Mouse (Mus musculus): ENCODE data around the gene Ccdc62. TPM values are rescaled to one million over a fixed set of nuclear protein-coding genes. Genes with fewer than 3 reads are reported as not detected.
A peak's percentile ranks its signal among the peaks of the same experiment; 100 is the strongest.

The Ccdc62 gene
- total and polyA plus RNA-seq, 2 experiments from 2014 or later: 3.7 TPM

DNA sequence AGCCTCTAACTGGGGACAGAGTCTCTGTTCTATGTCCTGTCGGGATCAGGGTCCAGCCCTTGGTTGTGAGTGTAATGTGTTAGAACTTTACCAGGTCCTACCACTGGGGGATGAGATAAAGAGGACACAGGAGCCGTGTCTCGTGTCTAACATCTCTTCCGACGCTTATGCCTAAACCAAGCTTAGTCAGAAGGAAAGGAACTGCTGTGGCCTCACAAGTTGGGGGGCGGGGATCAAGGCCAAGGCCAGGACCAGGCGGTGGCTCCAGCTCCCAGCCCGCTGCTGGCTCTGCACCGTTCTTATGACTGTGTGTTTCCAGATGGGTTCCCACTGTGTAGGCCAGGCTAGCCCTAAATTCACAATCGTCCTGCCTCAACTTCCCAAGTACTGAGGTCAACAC, 82.4 kb downstream of the Ccdc62 start:
- Histone ChIP-seq H3K27me3 (ENCODE audit: insufficient read depth, low read length) (no peaks in the 10 kb centered on the region), H3K27ac (ENCODE audit: low read depth, low read length) (0 out of 2 replicates have a peak overlapping the region, but pooled peaks have one; percentile 60), H3K9me3 (ENCODE audit: low read length) (no peaks in the 10 kb centered on the region), H3K9ac (no peak overlapping the region), H3K36me3 (ENCODE audit: insufficient read depth) (peaks cover 25% of the 10 kb centered on the region), H3K4me3 (ENCODE audit: low read depth, low read length) (no peak overlapping the region), H3K4me2 (ENCODE audit: low read depth) (no peak overlapping the region), H3K4me1 (ENCODE audit: insufficient read depth) (peaks cover 28% of the 10 kb centered on the region)
- 84% methylated on average over 10 of the region's 10 CpGs for WGBS
- 0 out of 2 replicates have a peak, but pooled peaks have one; percentile 7 for TF ChIP-seq CTCF (IDR thresholded peaks at IDR 0.05; ENCODE audit: low read depth)
- ATAC-seq (no peak), DNase-seq (no peak)

DNA sequence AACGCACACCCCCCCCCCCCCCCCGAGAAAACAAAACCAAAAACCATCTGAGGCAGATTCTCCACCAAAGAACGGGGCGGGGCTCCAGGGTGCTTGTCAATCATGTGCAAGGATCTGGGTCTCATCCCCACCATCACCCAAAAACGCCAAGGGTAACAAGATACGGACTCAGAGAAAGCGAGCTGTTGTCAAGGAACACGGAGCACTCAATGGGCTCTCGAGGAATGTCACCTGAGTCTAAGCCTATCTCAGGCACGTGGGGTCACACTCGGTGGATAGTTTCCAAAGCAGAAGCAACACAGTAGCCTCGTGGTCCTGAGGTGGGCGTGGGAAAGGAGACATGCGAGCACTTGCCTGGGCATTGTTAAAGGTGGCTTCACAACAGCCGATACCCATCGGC, 83.3 kb downstream of the Ccdc62 start:
- TF ChIP-seq CTCF (IDR thresholded peaks at IDR 0.05; ENCODE audit: low read depth): no peak
- no peak overlapping the region for H3K4me3 ChIP-seq (ENCODE audit: low read depth, low read length)
- ATAC-seq: no peak
- DNase-seq: no peak
- H3K9ac ChIP-seq: no peak overlapping the region
- 82% methylated on average over 16 of the region's 16 CpGs for WGBS
- no peaks in the 10 kb centered on the region for H3K27me3 ChIP-seq (ENCODE audit: insufficient read depth, low read length)
- peaks cover 33% of the 10 kb centered on the region for H3K4me1 ChIP-seq (ENCODE audit: insufficient read depth)
- peak overlapping the region; percentile 29; the same call in 1 of the 2 replicates for H3K27ac ChIP-seq (ENCODE audit: low read depth, low read length)
- peaks cover 16% of the 10 kb centered on the region for H3K36me3 ChIP-seq (ENCODE audit: insufficient read depth)
- H3K9me3 ChIP-seq (ENCODE audit: low read length): no peaks in the 10 kb centered on the region
- H3K4me2 ChIP-seq (ENCODE audit: low read depth): no peak overlapping the region

DNA sequence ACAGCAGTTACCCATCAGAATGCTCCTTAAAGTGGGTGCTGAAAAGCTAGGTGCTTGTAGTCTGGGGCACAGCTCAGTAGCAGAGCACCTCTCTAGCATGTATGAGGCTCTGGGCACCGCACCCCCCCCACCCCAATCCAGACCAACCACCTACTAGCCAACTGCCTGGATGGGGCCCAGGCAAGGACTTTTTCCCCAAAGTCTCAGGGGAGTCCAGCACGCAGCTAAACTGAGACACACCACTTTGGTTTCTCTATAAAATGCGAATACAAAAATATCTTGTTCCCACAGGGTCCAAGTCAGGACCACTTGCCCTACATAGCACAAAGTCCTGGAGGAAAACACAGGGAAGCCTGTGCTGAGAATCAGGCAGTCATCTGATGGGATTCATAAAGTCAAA, 83.7 kb downstream of the Ccdc62 start:
- peaks cover 33% of the 10 kb centered on the region for H3K4me1 ChIP-seq (ENCODE audit: insufficient read depth)
- H3K9me3 ChIP-seq (ENCODE audit: low read length): no peaks in the 10 kb centered on the region
- ATAC-seq: no peak
- H3K27me3 ChIP-seq (ENCODE audit: insufficient read depth, low read length): no peaks in the 10 kb centered on the region
- no peak for TF ChIP-seq CTCF (IDR thresholded peaks at IDR 0.05; ENCODE audit: low read depth)
- peaks cover 12% of the 10 kb centered on the region for H3K36me3 ChIP-seq (ENCODE audit: insufficient read depth)
- no peak overlapping the region for H3K9ac ChIP-seq
- H3K27ac ChIP-seq (ENCODE audit: low read depth, low read length): peak overlapping the region; percentile 29; the same call in 1 of the 2 replicates
- WGBS: 65% methylated on average over 3 of the region's 3 CpGs
- H3K4me3 ChIP-seq (ENCODE audit: low read depth, low read length): no peak overlapping the region
- no peak overlapping the region for H3K4me2 ChIP-seq (ENCODE audit: low read depth)
- DNase-seq: no peak

DNA sequence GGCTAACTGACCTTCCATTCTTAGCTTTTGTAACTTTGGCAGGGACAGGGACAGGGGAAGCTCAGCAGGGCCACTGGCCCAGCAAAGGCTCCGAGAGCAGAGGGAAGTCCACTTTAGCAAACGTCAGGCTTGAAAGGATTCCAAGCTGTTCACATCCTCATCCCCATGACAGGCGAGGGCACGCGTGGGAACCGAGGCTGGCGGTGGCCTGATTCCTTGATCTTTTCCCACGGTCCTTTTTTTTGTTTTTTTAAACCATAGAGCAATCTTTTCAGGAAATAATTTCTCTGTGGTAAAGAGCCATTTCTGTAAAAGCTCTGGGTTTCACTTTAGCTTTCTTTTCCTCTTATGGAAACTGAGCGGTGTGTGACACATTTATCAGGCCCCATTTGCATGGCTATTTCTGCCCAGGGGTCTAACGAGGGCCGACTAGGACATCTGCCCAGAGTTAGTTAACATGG, 84.3 kb downstream of the Ccdc62 start:
- whole genome bisulfite sequencing: 8% methylated on average over 11 of the region's 11 CpGs
- ATAC-seq (no peak), DNase-seq (peak; percentile 44)
- TF ChIP-seq CTCF (IDR thresholded peaks at IDR 0.05; ENCODE audit: low read depth): no peak
- Histone ChIP-seq H3K27me3 (ENCODE audit: insufficient read depth, low read length) (no peaks in the 10 kb centered on the region), H3K9me3 (ENCODE audit: low read length) (no peaks in the 10 kb centered on the region), H3K4me3 (ENCODE audit: low read depth, low read length) (no peak overlapping the region), H3K4me1 (ENCODE audit: insufficient read depth) (peaks cover 33% of the 10 kb centered on the region), H3K4me2 (ENCODE audit: low read depth) (no peak overlapping the region), H3K27ac (ENCODE audit: low read depth, low read length) (0 out of 2 replicates have a peak overlapping the region, but pooled peaks have one; percentile 24), H3K9ac (no peak overlapping the region), H3K36me3 (ENCODE audit: insufficient read depth) (peaks cover 6% of the 10 kb centered on the region; the same call in 1 of the 2 replicates)

DNA sequence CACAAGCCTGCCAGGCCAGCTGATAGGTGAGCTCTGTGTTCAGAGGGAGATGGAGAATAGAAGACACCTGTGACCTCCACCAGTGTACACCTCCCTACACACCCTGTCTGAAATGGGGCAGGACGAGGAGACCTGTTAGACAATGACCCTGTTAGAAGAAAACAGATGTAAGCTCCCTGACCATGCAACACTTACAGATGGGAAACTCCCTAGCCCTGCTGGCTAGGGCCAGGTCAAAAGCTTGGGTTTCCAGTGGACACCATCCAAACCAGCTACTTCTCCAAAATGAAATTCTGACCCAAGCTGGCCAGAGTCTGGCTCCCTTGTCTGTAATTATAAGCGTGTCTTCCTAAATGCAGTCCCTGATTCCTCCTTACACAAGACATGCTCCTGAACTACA, 85.2 kb downstream of the Ccdc62 start:
- H3K36me3 ChIP-seq (ENCODE audit: insufficient read depth): peaks cover 4% of the 10 kb centered on the region; the same call in 1 of the 2 replicates
- no peak overlapping the region for H3K27ac ChIP-seq (ENCODE audit: low read depth, low read length)
- no peak for TF ChIP-seq CTCF (IDR thresholded peaks at IDR 0.05; ENCODE audit: low read depth)
- H3K27me3 ChIP-seq (ENCODE audit: insufficient read depth, low read length): no peaks in the 10 kb centered on the region
- H3K4me2 ChIP-seq (ENCODE audit: low read depth): no peak overlapping the region
- no peak overlapping the region for H3K9ac ChIP-seq
- H3K4me1 ChIP-seq (ENCODE audit: insufficient read depth): peaks cover 33% of the 10 kb centered on the region
- WGBS: 73% methylated on average over 2 of the region's 2 CpGs
- no peak overlapping the region for H3K4me3 ChIP-seq (ENCODE audit: low read depth, low read length)
- ATAC-seq: no peak
- DNase-seq: no peak
- H3K9me3 ChIP-seq (ENCODE audit: low read length): no peaks in the 10 kb centered on the region

DNA sequence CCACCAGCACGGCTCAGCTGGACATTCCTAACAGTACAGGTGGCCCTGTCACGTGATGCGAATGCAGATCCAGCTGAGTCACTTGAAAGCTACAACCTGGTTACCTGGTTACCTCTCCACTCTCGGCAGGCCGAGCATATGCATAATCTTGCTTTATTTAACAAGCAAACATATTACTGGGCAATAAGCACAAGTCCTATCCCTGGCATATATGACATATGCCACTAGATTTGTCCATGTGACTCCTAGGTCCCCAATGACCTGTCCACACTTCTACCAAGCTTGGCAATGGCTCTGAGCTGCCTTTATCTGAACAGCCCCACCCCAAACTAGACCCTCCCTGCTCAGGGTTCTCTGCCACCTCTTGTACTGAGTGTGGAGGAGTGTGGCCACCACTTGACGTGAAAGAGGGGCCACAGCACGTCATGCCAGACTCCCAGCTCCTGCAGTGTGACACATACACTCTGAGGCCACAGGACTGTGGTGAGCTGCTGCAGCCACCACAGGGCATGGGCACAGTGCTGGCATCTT, 85.9 kb downstream of the Ccdc62 start:
- Histone ChIP-seq H3K9ac (no peak overlapping the region), H3K36me3 (ENCODE audit: insufficient read depth) (peaks cover 4% of the 10 kb centered on the region), H3K27ac (ENCODE audit: low read depth, low read length) (no peak overlapping the region), H3K4me1 (ENCODE audit: insufficient read depth) (peaks cover 27% of the 10 kb centered on the region), H3K27me3 (ENCODE audit: insufficient read depth, low read length) (no peaks in the 10 kb centered on the region), H3K4me2 (ENCODE audit: low read depth) (no peak overlapping the region), H3K4me3 (ENCODE audit: low read depth, low read length) (no peak overlapping the region), H3K9me3 (ENCODE audit: low read length) (no peaks in the 10 kb centered on the region)
- DNase-seq (no peak), ATAC-seq (no peak)
- whole genome bisulfite sequencing: 84% methylated on average over 7 of the region's 7 CpGs
- TF ChIP-seq CTCF (IDR thresholded peaks at IDR 0.05; ENCODE audit: low read depth): no peak

DNA sequence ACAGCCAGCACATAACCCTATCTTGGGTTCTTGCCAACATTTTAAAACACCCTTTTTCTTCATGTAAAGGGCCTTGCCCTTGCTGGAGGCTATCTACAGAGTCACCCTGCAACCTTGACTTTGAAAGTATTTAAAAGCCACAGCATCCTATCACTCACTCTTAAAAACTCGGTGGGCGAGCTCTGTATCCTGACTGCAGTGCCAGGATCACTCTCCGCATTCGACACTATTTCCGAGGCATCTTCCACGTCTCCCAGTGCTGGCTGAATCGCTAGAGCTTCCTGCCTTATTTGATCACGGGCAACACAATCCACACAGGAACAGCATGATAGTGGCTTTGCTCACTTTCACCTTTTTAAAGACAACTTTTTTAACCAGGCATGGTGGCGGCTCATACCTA, 87.5 kb downstream of the Ccdc62 start:
- Histone ChIP-seq H3K27ac (ENCODE audit: low read depth, low read length) (no peak overlapping the region), H3K4me1 (ENCODE audit: insufficient read depth) (peaks cover 14% of the 10 kb centered on the region), H3K36me3 (ENCODE audit: insufficient read depth) (peaks cover 7% of the 10 kb centered on the region), H3K4me3 (ENCODE audit: low read depth, low read length) (no peak overlapping the region), H3K9me3 (ENCODE audit: low read length) (no peaks in the 10 kb centered on the region), H3K9ac (no peak overlapping the region), H3K4me2 (ENCODE audit: low read depth) (no peak overlapping the region), H3K27me3 (ENCODE audit: insufficient read depth, low read length) (no peaks in the 10 kb centered on the region)
- 57% methylated on average over 9 of the region's 9 CpGs for WGBS
- no peak for DNase-seq
- no peak for ATAC-seq
- TF ChIP-seq CTCF (IDR thresholded peaks at IDR 0.05; ENCODE audit: low read depth): no peak

Measured in forebrain, postnatal 0 days (tissue).